Mouse (Mus musculus) cortical plate, adult 2 months (tissue): ENCODE data around the gene Limch1. TPM values are rescaled to one million over a fixed set of nuclear protein-coding genes. Genes with fewer than 3 reads are reported as not detected.

Source experiments
- H3K27ac ChIP-seq: fragments of 200-500 bp; 2 replicates; pipeline ENCODE4 v1.5.1; 2012; ENCODE audit warnings: low read length, control low read depth, inconsistent platforms; ENCODE audit not compliant: insufficient read depth
- H3K4me1 ChIP-seq: fragments of 200-500 bp; 2 replicates; pipeline ENCODE4 v1.6.1; 2011; ENCODE audit warnings: low read length; ENCODE audit not compliant: control insufficient read depth, insufficient read depth
- H3K4me3 ChIP-seq: fragments of 200-500 bp; 2 replicates; pipeline ENCODE4 v1.5.1; 2011; ENCODE audit warnings: mild to moderate bottlenecking, low read length, control low read depth; ENCODE audit not compliant: insufficient read depth
- CTCF ChIP-seq: fragments of 200-500 bp; IDR thresholded peaks from 2 replicates; pipeline ENCODE4 v1.5.1; 2011; ENCODE audit warnings: mild to moderate bottlenecking, control low read depth, low read length; ENCODE audit not compliant: insufficient read depth; ENCODE audit errors: extremely low read depth
- POLR2A ChIP-seq: fragments of 200-500 bp; IDR thresholded peaks from 2 replicates; pipeline ENCODE4 v1.6.1; 2011; ENCODE audit warnings: mild to moderate bottlenecking, low read length, control low read depth; ENCODE audit not compliant: insufficient read depth; ENCODE audit errors: extremely low read depth
- polyA plus RNA-seq: library from polyadenylated mRNA; depleted of rRNA; stranded (reverse); fragments of >200 nt; gene quantifications from 2 replicates; pipeline ENCODE4 v1.2.3, GENCODE M21; 2012

The Limch1 gene
- polyA plus RNA-seq, 1 experiment, result 56.3 TPM

DNA sequence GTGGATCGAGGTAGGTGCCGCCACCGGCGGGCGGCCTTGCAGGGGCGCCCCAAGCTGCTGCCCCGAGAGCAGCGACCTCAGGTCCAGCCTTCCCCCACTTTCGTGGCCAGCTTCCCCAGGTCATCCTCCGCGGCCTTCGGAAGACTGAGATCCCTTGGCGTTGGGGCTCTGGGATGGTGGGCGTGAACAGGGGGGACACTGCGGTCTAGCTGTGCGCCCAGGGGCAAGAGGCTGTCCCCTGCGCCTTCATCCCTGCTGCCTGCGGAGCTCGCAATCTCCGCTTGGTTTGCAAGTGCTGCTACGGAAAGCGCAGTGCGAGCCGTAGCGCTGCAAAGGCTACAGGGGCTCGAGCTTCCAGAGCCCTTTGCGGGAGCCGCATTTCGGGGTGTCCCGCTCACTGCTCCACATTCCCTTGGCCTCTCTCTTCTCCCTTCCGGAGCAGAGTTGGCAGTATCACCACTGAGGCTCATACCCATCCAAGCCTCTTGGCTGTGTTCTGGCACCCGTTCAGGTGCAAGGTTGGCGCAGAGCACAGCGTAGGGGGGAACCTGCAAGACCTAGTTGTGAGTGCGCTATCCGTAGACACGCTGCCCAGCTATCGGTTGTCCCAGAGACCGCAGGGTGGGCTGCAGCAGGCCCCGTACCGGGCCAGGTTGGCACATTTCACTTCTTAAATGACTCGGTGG lies 512 bp downstream of the Limch1 start:
- Histone ChIP-seq H3K4me3 (peak overlapping the region; percentile 98), H3K4me1 (peaks cover 1% of the 10 kb centered on the region; the same call in 1 of the 2 replicates), H3K27ac (peak overlapping the region; percentile 97)
- TF ChIP-seq POLR2A (no peak), CTCF (no peak)

DNA sequence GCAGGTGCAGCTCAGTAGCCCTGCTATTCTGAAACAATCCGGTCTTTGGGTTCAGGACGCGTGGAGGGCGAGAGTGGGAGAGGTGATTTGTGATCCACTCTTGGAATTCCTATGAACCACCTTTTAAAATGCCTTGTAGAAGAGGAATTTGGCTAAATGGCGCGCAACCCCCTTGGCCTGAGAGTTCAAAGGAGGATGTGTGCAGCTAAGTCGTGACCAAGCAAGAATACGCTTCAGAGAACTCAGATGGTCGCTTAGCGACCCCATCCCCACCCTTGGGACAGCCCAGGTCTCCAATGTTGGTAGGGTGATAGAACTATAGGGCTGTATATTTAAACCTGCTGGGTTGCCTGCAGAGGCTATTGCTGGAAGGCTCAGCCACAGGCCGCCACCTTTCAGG lies 1.1 kb downstream of the Limch1 start:
- H3K27ac ChIP-seq, result peak overlapping the region; percentile 97
- peaks cover 1% of the 10 kb centered on the region; the same call in 1 of the 2 replicates for H3K4me1 ChIP-seq
- TF ChIP-seq POLR2A (no peak), CTCF (no peak)
- peak overlapping the region; percentile 98 for H3K4me3 ChIP-seq

DNA sequence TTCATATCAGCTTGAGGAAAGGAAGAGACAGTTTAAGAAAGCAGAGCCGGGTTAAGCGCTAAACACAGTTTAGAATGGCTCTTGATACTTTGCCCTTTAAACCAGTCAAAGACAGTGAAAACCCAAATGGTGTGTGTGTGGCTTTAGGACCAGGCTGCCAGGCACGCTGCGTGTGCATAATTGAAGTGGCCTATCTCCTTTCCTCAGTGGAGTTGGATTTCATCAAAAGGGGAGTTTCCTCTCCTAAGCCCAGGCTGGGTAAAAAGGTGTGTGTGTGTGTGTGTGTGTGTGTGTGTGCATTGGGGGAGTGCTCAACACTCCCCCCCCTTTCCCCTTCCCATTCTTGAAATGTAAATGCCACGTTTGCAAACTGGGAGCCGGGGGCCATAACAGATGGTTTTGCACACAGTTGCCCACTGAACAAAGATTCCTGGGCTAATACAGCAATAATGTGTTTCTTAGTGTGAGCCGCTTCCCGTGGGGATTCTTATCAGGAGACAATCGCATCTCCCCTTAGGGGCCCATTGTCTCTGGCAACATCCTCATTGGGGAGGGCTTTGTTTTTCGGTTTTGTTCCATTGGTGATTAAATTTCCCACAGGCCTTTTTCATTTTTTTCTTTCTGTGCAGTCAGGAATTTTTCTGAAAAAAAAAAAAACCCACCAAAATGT lies 2.3 kb downstream of the Limch1 start:
- H3K4me3 ChIP-seq, result peak overlapping the region; percentile 29
- no peak for TF ChIP-seq CTCF
- no peak for TF ChIP-seq POLR2A
- H3K4me1 ChIP-seq, result peaks cover 5% of the 10 kb centered on the region
- H3K27ac ChIP-seq, result no peak overlapping the region

DNA sequence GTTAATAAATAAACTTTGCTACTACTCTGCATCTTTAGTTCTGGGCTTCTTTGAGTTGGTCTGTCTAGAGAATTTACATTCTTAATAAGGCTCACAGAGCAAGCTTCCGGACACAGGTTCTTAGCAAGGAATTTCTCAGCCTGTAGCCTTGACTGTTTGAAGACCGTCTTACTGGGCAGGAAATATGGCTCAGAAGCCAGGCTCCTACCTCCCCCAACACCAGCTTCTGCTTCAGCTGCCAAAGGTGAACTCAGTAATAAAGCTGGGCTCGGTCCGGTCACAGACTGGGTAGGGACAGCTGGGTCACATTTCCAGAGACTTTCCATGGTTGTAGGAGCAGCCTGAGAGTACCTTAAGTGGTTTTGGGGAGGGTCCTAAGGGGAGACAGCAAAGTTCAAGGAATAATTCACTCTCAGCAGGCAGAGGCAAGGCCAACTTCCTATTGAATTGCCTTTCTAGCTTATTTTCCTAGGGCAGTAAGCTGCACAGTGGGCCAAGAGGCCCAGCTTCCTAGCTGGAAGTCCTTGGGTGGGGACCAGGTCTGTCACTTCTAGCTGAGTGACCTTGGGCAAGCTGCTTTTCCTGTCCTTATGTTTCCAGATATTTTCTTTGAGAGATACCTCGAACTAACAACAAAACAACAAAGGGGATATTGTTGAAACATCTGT lies 3.0 kb downstream of the Limch1 start:
- Histone ChIP-seq H3K27ac (peak overlapping the region; percentile 54), H3K4me3 (no peak overlapping the region), H3K4me1 (peaks cover 5% of the 10 kb centered on the region)
- TF ChIP-seq CTCF (no peak), POLR2A (no peak)

DNA sequence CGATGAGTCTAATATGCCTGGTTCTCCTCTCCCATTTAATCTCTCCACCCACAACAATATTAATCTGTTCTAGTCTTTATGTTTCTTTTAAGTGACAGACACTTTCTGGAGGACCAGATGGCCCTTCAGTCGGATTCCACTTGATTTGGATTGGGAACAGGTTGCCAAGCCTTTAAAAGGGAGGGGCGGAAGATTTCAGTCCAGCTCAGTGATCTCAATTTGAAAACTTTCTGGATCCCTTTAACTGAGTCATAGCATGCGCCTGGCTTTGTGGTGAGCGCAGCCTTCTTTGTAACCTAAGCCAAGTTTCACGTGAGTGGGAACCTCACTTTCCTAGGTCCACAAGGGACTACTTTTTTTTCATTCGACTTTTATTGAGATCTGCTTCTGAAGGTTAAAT lies 5.0 kb downstream of the Limch1 start:
- Histone ChIP-seq H3K27ac (peak overlapping the region; percentile 59; the same call in 1 of the 2 replicates), H3K4me1 (peaks cover 6% of the 10 kb centered on the region), H3K4me3 (no peak overlapping the region)
- no peak for TF ChIP-seq POLR2A
- no peak for TF ChIP-seq CTCF

DNA sequence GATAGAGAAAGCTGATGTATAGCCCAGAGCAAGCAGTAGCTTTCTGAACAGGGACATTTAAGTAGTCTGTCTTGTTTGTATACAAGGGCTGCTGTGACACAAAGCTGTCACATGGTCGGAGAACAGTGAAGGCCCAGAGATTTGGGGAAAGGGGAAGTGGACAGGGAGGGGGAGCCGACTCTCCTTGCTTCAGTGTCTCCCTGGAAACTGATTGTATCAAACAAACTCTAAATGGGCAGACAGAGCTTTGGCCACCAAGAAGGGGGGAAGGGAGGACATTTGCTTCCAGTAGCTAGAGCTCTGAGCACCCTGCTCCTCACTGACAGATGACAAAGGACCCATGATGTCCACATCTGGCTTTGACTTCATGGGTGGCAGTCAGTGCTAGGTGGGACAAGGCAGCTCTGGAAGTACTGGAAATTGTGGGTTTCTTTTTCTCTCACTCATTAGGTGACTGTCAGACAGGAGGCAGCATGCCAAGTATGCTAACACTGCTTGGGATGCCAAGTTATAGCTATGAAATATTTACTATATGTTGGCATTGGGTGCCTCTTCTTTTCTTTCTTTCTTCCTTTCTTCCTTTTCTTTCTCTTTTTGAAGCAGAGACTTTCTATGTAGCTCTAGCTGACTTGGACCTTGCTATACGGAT lies 5.8 kb downstream of the Limch1 start:
- TF ChIP-seq CTCF (no peak), POLR2A (no peak)
- Histone ChIP-seq H3K27ac (no peak overlapping the region), H3K4me1 (peaks cover 6% of the 10 kb centered on the region), H3K4me3 (no peak overlapping the region)

DNA sequence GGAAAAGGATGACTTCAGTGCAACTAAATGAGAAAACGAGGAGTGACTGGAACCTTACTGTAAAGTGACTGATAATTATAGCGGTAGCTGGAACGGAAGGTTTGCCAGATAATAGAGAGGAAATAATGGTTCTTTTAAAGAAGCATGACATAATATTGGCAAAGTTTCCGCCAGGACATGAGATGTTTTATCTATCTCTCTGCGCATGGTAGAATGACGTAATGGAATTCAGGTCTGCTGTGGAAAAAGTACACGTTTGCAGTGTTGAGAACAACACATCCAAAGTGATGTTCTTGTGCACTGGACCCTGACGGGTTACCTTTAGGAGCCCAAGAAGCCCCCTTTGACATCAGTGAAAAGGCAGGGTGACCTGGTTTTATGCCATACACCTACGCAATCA lies 8.0 kb downstream of the Limch1 start:
- H3K4me3 ChIP-seq, result no peak overlapping the region
- TF ChIP-seq CTCF, result no peak
- TF ChIP-seq POLR2A, result no peak
- H3K4me1 ChIP-seq, result peaks cover 15% of the 10 kb centered on the region
- no peak overlapping the region for H3K27ac ChIP-seq

DNA sequence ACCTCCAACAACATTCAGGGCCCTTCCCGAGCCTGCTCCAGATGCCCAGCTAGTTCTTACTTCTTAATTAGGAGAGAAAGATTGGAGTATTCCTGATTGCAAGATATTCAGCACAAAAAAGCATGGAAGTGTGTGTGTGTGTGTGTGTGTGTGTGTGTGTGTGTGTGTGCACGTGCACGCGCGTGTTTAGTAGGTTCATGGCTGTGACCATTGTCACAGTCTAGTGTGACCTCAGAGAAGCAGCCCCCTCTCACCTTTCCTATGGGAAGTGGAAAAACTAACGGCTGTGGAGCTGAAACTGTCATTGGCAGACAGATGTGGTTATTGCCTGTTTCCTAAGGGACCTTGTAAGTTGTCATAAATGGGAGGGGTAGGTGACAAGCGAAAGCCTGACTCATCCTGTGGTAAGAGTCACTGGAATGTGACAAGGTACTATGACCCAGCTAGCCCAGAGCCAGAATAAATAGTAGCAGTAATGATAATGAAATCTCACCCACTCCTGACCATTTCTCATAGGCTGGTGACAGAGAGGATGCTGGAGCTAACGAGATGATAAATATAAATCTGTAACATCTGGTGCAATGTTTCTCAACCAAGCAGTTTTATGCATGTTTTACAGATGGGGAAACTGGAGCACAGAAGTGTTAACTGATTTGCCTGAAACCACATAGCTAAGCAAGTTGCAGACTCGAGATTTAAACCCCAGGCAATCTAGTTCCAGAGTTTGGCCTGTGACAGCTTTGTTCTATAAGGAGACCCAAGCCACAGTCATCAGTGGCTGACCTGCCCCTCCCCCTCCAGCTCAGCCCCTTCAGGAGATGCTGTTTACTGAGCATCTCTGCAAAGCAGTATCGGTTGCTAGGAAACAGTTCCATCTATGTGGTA lies 11.4 kb downstream of the Limch1 start:
- no peak overlapping the region for H3K4me3 ChIP-seq
- TF ChIP-seq CTCF, result no peak
- TF ChIP-seq POLR2A, result no peak
- H3K27ac ChIP-seq, result peak overlapping the region; percentile 21

More for the DNA sequence above, 11.4 kb downstream of the Limch1 start:
- peaks cover 19% of the 10 kb centered on the region for H3K4me1 ChIP-seq
